Mouse (Mus musculus): ENCODE measurements at regions not wholly inside any gene's neighbourhood (a gene's known extent, or its start where the extent isn't known, plus 50 kb on each side); places are given as distances from the start of the nearest gene placed in this dataset.

GRCm38 (mm10) chr4:150800774-150801173 lies 52.9 kb upstream of the Errfi1 start:
- Histone ChIP-seq H3K4me3 (replicated peaks) (no peak overlapping the region), H3K36me3 (replicated peaks) (no peaks in the 10 kb centered on the region), H3K27me3 (no peaks in the 10 kb centered on the region), H3K4me1 (no peaks in the 10 kb centered on the region; the same call in none of the 2 replicates), H3K4me2 (no peak overlapping the region), H3K9me3 (no peaks in the 10 kb centered on the region), H3K27ac (no peak overlapping the region), H3K9ac (no peak overlapping the region)
- WGBS = 95% methylated on average over 8 of the region's 8 CpGs
- ATAC-seq (ENCODE audit: low FRiP score) = no peak

GRCm38 (mm10) chr4:150799550-150800398 lies 53.9 kb upstream of the Errfi1 start:
- H3K4me3 ChIP-seq (replicated peaks) = no peak overlapping the region
- H3K27ac ChIP-seq = no peak overlapping the region
- no peak overlapping the region for H3K4me2 ChIP-seq
- peaks cover 7% of the 10 kb centered on the region for H3K4me1 ChIP-seq
- H3K9ac ChIP-seq = no peak overlapping the region
- no peak for ATAC-seq (ENCODE audit: low FRiP score)
- no peaks in the 10 kb centered on the region for H3K36me3 ChIP-seq (replicated peaks)
- no peaks in the 10 kb centered on the region for H3K27me3 ChIP-seq
- WGBS = 80% methylated on average over 22 of the region's 22 CpGs
- no peaks in the 10 kb centered on the region for H3K9me3 ChIP-seq

GRCm38 (mm10) chr4:150798783-150799530 lies 54.8 kb upstream of the Errfi1 start:
- peaks cover 15% of the 10 kb centered on the region for H3K4me1 ChIP-seq
- no peaks in the 10 kb centered on the region for H3K27me3 ChIP-seq
- H3K4me3 ChIP-seq (replicated peaks) = no peak overlapping the region
- ATAC-seq (ENCODE audit: low FRiP score) = no peak
- H3K4me2 ChIP-seq = no peak overlapping the region
- no peak overlapping the region for H3K9ac ChIP-seq
- WGBS = 57% methylated on average over 13 of the region's 13 CpGs
- H3K36me3 ChIP-seq (replicated peaks) = no peaks in the 10 kb centered on the region
- no peak overlapping the region for H3K27ac ChIP-seq
- no peaks in the 10 kb centered on the region for H3K9me3 ChIP-seq

GRCm38 (mm10) chr4:150798281-150798680 lies 55.4 kb upstream of the Errfi1 start:
- ATAC-seq (ENCODE audit: low FRiP score) = no peak
- H3K4me1 ChIP-seq = peaks cover 16% of the 10 kb centered on the region
- no peak overlapping the region for H3K4me2 ChIP-seq
- no peaks in the 10 kb centered on the region for H3K27me3 ChIP-seq
- H3K9ac ChIP-seq = no peak overlapping the region
- no peaks in the 10 kb centered on the region for H3K9me3 ChIP-seq
- H3K36me3 ChIP-seq (replicated peaks) = no peaks in the 10 kb centered on the region
- no peak overlapping the region for H3K4me3 ChIP-seq (replicated peaks)
- 92% methylated on average over 8 of the region's 8 CpGs for WGBS
- no peak overlapping the region for H3K27ac ChIP-seq

- Histone ChIP-seq H3K4me3 (replicated peaks) (no peak overlapping the region), H3K36me3 (replicated peaks) (no peaks in the 10 kb centered on the region), H3K9me3 (no peaks in the 10 kb centered on the region), H3K4me1 (peaks cover 16% of the 10 kb centered on the region), H3K4me2 (no peak overlapping the region), H3K9ac (no peak overlapping the region), H3K27ac (no peak overlapping the region), H3K27me3 (no peaks in the 10 kb centered on the region)
- no peak for ATAC-seq (ENCODE audit: low FRiP score)
- 89% methylated on average over 3 of the region's 3 CpGs for WGBS
Measured at GRCm38 (mm10) chr4:150797057-150797456, 56.7 kb upstream of the Errfi1 start.

- peaks cover 16% of the 10 kb centered on the region for H3K4me1 ChIP-seq
- no peaks in the 10 kb centered on the region for H3K36me3 ChIP-seq (replicated peaks)
- 55% methylated on average over 5 of the region's 5 CpGs for WGBS
- ATAC-seq (ENCODE audit: low FRiP score) = no peak
- no peak overlapping the region for H3K4me3 ChIP-seq (replicated peaks)
- H3K4me2 ChIP-seq = no peak overlapping the region
- H3K9ac ChIP-seq = no peak overlapping the region
- no peaks in the 10 kb centered on the region for H3K9me3 ChIP-seq
- H3K27ac ChIP-seq = peak overlapping the region; percentile 62
- no peaks in the 10 kb centered on the region for H3K27me3 ChIP-seq
Measured at GRCm38 (mm10) chr4:150794878-150795277, 58.8 kb upstream of the Errfi1 start.

- 48% methylated on average over 9 of the region's 9 CpGs for WGBS
- Histone ChIP-seq H3K27ac (peak overlapping the region; percentile 62), H3K27me3 (no peaks in the 10 kb centered on the region), H3K9ac (no peak overlapping the region), H3K36me3 (replicated peaks) (no peaks in the 10 kb centered on the region), H3K4me2 (no peak overlapping the region), H3K4me1 (peaks cover 16% of the 10 kb centered on the region), H3K4me3 (replicated peaks) (no peak overlapping the region), H3K9me3 (no peaks in the 10 kb centered on the region)
- ATAC-seq (ENCODE audit: low FRiP score) = peak; percentile 68; the same call in 1 of the 2 replicates
Measured at GRCm38 (mm10) chr4:150794257-150794794, 59.4 kb upstream of the Errfi1 start.

GRCm38 (mm10) chr4:150793146-150793545 lies 60.6 kb upstream of the Errfi1 start:
- H3K9me3 ChIP-seq = no peaks in the 10 kb centered on the region
- peaks cover 16% of the 10 kb centered on the region for H3K4me1 ChIP-seq
- no peak overlapping the region for H3K27ac ChIP-seq
- H3K4me2 ChIP-seq = no peak overlapping the region
- H3K27me3 ChIP-seq = no peaks in the 10 kb centered on the region
- WGBS = 89% methylated on average over 12 of the region's 12 CpGs
- no peak for ATAC-seq (ENCODE audit: low FRiP score)
- H3K4me3 ChIP-seq (replicated peaks) = no peak overlapping the region
- no peaks in the 10 kb centered on the region for H3K36me3 ChIP-seq (replicated peaks)
- H3K9ac ChIP-seq = no peak overlapping the region

GRCm38 (mm10) chr4:150789166-150789565 lies 64.6 kb upstream of the Errfi1 start:
- Histone ChIP-seq H3K36me3 (replicated peaks) (no peaks in the 10 kb centered on the region), H3K9me3 (no peaks in the 10 kb centered on the region), H3K27me3 (no peaks in the 10 kb centered on the region), H3K4me2 (no peak overlapping the region), H3K9ac (no peak overlapping the region), H3K27ac (no peak overlapping the region), H3K4me1 (peaks cover 3% of the 10 kb centered on the region), H3K4me3 (replicated peaks) (no peak overlapping the region)
- ATAC-seq (ENCODE audit: low FRiP score) = no peak
- WGBS = 76% methylated on average over 7 of the region's 7 CpGs

GRCm38 (mm10) chr4:150787113-150787512 lies 66.6 kb upstream of the Errfi1 start:
- no peak for ATAC-seq (ENCODE audit: low FRiP score)
- no peaks in the 10 kb centered on the region for H3K36me3 ChIP-seq (replicated peaks)

GRCm38 (mm10) chr4:150786651-150787050 lies 67.1 kb upstream of the Errfi1 start:
- ATAC-seq (ENCODE audit: low FRiP score) = no peak
- Histone ChIP-seq H3K9ac (no peak overlapping the region), H3K36me3 (replicated peaks) (no peaks in the 10 kb centered on the region), H3K9me3 (no peaks in the 10 kb centered on the region), H3K4me3 (replicated peaks) (no peak overlapping the region), H3K27ac (no peak overlapping the region), H3K4me2 (no peak overlapping the region), H3K27me3 (no peaks in the 10 kb centered on the region), H3K4me1 (no peaks in the 10 kb centered on the region)
- 83% methylated on average over 3 of the region's 3 CpGs for WGBS

More at GRCm38 (mm10) chr4:150787113-150787512, 66.6 kb upstream of the Errfi1 start:
- Histone ChIP-seq H3K4me2 (no peak overlapping the region), H3K9me3 (no peaks in the 10 kb centered on the region), H3K4me3 (replicated peaks) (no peak overlapping the region), H3K27me3 (no peaks in the 10 kb centered on the region), H3K4me1 (no peaks in the 10 kb centered on the region), H3K9ac (no peak overlapping the region), H3K27ac (no peak overlapping the region)
- WGBS = 63% methylated on average over 6 of the region's 6 CpGs

Measured in forebrain, embryonic 12.5 days (tissue).